Mouse (Mus musculus) limb, embryonic 14.5 days (tissue): ENCODE data around the gene Eps8l3. TPM values are rescaled to one million over a fixed set of nuclear protein-coding genes. Genes with fewer than 3 reads are reported as not detected.
"Not testable (repeated sequence)": the region's sequence is repeated elsewhere in the genome, so short reads cannot be mapped to it uniquely, and the experiment has no call there.

Experiments
- ATAC-seq: fragments of 200-750 bp; cut with Nextera tagmentation; 2 replicates; pipeline ENCODE4 v1.8.0; 2017; ENCODE audit warnings: low read depth, moderate number of reproducible peaks, moderate TSS enrichment; ENCODE audit not compliant: low FRiP score
- DNase-seq: peaks from one replicate; pipeline ENCODE4 v3.0.0-alpha.2; 2015; ENCODE audit warnings: low spot score
- H3K27ac ChIP-seq: fragments of 300-500 bp; sonication (generic); replicated peaks from 2 replicates; pipeline ENCODE4 v1.5.1; 2014; ENCODE audit warnings: low read depth, mild to moderate bottlenecking, low read length, moderate library complexity, mixed read lengths
- H3K27me3 ChIP-seq: fragments of 300-500 bp; sonication (generic); 2 replicates; pipeline ENCODE4 v1.6.1; 2014; ENCODE audit warnings: low read length, mixed read lengths; ENCODE audit not compliant: control insufficient read depth, insufficient read depth
- H3K36me3 ChIP-seq: fragments of 300-500 bp; sonication (generic); 2 replicates; pipeline ENCODE4 v1.6.1; 2014; ENCODE audit warnings: mild to moderate bottlenecking, low read length, moderate library complexity, mixed read lengths; ENCODE audit not compliant: control insufficient read depth, insufficient read depth
- H3K4me1 ChIP-seq: fragments of 300-500 bp; sonication (generic); 2 replicates; pipeline ENCODE4 v1.6.1; 2014; ENCODE audit warnings: antibody characterized with exemption, low read length, mixed read lengths; ENCODE audit not compliant: control insufficient read depth, insufficient read depth
- H3K4me2 ChIP-seq: fragments of 300-500 bp; sonication (generic); replicated peaks from 2 replicates; pipeline ENCODE4 v1.6.1; 2014; ENCODE audit warnings: low read depth, mild to moderate bottlenecking, low read length, moderate library complexity; ENCODE audit not compliant: severe bottlenecking
- H3K4me3 ChIP-seq: fragments of 300-500 bp; sonication (generic); replicated peaks from 2 replicates; pipeline ENCODE4 v1.5.1; 2014; ENCODE audit warnings: low read length
- H3K9ac ChIP-seq: fragments of 300-500 bp; sonication (generic); 2 replicates; pipeline ENCODE4 v1.6.1; 2014; ENCODE audit warnings: mild to moderate bottlenecking, low read depth, low read length, moderate library complexity; ENCODE audit not compliant: severe bottlenecking
- H3K9me3 ChIP-seq: fragments of 300-500 bp; sonication (generic); 2 replicates; pipeline ENCODE4 v1.6.1; 2016; ENCODE audit warnings: low read length; ENCODE audit not compliant: control insufficient read depth
- POLR2A ChIP-seq: fragments of 200-500 bp; IDR thresholded peaks from 2 replicates; pipeline ENCODE4 v1.8.0; 2012; ENCODE audit warnings: inconsistent platforms, mild to moderate bottlenecking, moderate library complexity, borderline replicate concordance; ENCODE audit not compliant: insufficient read depth, insufficient read length; ENCODE audit errors: extremely low read depth
- WGBS: fragments of 180-500 bp; shearing (Covaris S2); extraction: QIAGEN DNeasy Blood & Tissue Kit; methylation state at CpG from one replicate; pipeline ENCODE4 v1.1.7; 2014; 5-methylcytosine and 5-hydroxymethylcytosine counted together
- polyA plus RNA-seq, 2 experiments: library from polyadenylated mRNA; depleted of rRNA in 1 of 2; stranded (reverse) in 1 of 2; unstranded in 1 of 2; fragments of >200 nt; fragmentation: Nextera tagmentation in 1 of 2; extraction: Ambion mirVana in 1 of 2; gene quantifications; 2 replicates each; pipeline versions ENCODE4 v1.2.1 to v1.2.3; 2012 to 2014

The Eps8l3 gene
- polyA plus RNA-seq, 2 experiments, result 0.09 TPM; not detected in 1

DNA sequence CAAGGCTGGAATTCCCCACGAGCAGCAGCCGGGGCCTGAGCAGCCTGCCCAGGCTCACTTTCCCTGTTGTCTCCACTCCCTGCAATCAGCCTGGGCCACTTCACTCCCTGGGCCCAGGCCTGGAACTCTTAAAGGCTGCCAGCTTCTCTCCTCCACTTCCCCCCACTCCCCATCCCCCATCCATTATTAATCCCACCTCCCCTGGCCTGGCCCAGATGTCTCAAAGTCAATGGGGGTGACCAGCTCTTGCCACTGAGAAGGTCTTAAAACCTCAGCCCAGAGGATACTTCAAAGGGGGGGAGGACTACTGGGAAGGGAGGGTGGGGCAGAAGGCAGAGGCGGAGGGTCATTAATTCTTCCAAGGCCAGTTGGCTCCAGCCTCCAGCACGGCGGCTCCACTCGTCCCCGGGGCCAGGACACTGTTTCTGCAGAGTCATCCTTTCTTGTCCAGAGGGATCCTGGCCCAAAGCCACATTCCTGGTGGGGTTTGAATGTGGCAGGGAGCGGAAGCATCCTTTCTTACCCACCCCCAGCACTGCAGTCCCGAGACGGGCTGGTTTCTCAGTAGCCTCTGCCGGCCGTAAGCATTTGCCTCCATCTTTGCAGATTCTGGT lies 26.5 kb upstream of the Eps8l3 start:
- H3K27ac ChIP-seq, result no peak overlapping the region
- peak; percentile 55; the same call in 1 of the 2 replicates for ATAC-seq
- whole genome bisulfite sequencing, result 27% methylated on average over 12 of the region's 12 CpGs
- TF ChIP-seq POLR2A, result no peak
- peak; percentile 47 for DNase-seq
- no peak overlapping the region for H3K9ac ChIP-seq
- no peaks in the 10 kb centered on the region for H3K9me3 ChIP-seq
- H3K4me3 ChIP-seq, result no peak overlapping the region
- H3K4me2 ChIP-seq, result peak overlapping the region; percentile 24; the same call in 1 of the 2 replicates
- H3K36me3 ChIP-seq, result no peaks in the 10 kb centered on the region
- H3K4me1 ChIP-seq, result peaks cover 18% of the 10 kb centered on the region
- H3K27me3 ChIP-seq, result no peaks in the 10 kb centered on the region

DNA sequence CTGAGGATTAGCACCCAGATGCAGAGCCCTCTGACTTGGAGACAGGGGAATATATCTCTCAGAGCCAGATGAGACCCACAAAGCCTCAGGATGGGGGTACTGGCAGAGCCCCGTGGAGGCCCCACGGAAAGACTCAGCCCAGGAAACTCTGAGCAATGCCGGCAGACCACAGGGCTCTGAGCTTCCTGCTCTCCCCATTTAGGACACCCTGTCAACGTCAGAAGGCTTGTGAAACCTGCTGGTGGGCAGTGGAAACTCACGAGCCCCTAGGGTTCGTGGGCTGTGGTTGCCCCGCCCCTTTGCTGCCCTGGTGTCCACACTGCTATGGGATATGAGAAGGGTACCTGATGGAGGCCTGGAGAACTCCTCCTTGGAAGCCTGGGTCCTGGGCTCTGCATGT lies 24.2 kb upstream of the Eps8l3 start:
- Histone ChIP-seq H3K9me3 (no peaks in the 10 kb centered on the region), H3K27ac (no peak overlapping the region), H3K9ac (no peak overlapping the region), H3K4me1 (peaks cover 18% of the 10 kb centered on the region), H3K4me2 (no peak overlapping the region), H3K4me3 (no peak overlapping the region), H3K36me3 (no peaks in the 10 kb centered on the region), H3K27me3 (no peaks in the 10 kb centered on the region)
- DNase-seq (no peak), ATAC-seq (no peak)
- WGBS, result 45% methylated on average over 7 of the region's 7 CpGs
- no peak for TF ChIP-seq POLR2A

GRCm38 (mm10) chr3:107853232-107854181 lies 23.5 kb upstream of the Eps8l3 start:
- H3K4me2 ChIP-seq, result no peak overlapping the region
- peaks cover 19% of the 10 kb centered on the region for H3K4me1 ChIP-seq
- no peak for TF ChIP-seq POLR2A
- no peak overlapping the region for H3K9ac ChIP-seq
- no peak overlapping the region for H3K4me3 ChIP-seq
- no peak overlapping the region for H3K27ac ChIP-seq
- WGBS, result 82% methylated on average over 17 of the region's 17 CpGs
- no peaks in the 10 kb centered on the region for H3K36me3 ChIP-seq
- ATAC-seq (no peak), DNase-seq (no peak)
- no peaks in the 10 kb centered on the region for H3K9me3 ChIP-seq
- no peaks in the 10 kb centered on the region for H3K27me3 ChIP-seq

- H3K27ac ChIP-seq, result no peak overlapping the region
- no peak overlapping the region for H3K4me2 ChIP-seq
- peaks cover 12% of the 10 kb centered on the region for H3K4me1 ChIP-seq
- no peaks in the 10 kb centered on the region for H3K9me3 ChIP-seq
- H3K4me3 ChIP-seq, result no peak overlapping the region
- H3K9ac ChIP-seq, result no peak overlapping the region
- no peak for ATAC-seq
- WGBS, result 35% methylated on average over 13 of the region's 13 CpGs
- TF ChIP-seq POLR2A, result no peak
- no peaks in the 10 kb centered on the region for H3K36me3 ChIP-seq
- H3K27me3 ChIP-seq, result no peaks in the 10 kb centered on the region
- DNase-seq, result no peak
Measured at GRCm38 (mm10) chr3:107855368-107855767, 21.7 kb upstream of the Eps8l3 start.

DNA sequence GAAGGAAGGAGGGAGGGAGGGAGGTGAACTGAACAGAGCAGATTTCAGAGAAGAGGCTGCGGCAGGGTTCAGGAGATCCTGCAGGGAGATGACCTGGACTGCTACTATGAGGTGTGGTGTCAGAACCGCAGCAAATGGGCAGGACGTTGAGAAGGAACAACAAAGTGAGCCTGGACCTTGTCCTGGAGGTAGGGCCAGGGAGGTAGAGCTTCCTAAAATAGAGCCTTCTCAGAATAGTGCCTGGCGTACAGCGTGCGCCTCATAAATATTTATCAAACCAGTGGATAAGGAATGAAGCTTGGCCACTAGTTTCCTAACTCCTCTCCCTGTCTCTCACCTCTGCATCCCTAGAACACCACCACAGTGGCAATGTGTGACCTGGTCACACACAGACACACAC lies 19.4 kb upstream of the Eps8l3 start:
- Histone ChIP-seq H3K9ac (no peak overlapping the region), H3K4me1 (peaks cover 5% of the 10 kb centered on the region; the same call in 1 of the 2 replicates), H3K9me3 (no peaks in the 10 kb centered on the region), H3K4me2 (no peak overlapping the region), H3K4me3 (no peak overlapping the region), H3K27ac (no peak overlapping the region), H3K27me3 (no peaks in the 10 kb centered on the region), H3K36me3 (no peaks in the 10 kb centered on the region)
- no peak for ATAC-seq
- TF ChIP-seq POLR2A, result no peak
- 62% methylated on average over 6 of the region's 6 CpGs for WGBS
- no peak for DNase-seq

DNA sequence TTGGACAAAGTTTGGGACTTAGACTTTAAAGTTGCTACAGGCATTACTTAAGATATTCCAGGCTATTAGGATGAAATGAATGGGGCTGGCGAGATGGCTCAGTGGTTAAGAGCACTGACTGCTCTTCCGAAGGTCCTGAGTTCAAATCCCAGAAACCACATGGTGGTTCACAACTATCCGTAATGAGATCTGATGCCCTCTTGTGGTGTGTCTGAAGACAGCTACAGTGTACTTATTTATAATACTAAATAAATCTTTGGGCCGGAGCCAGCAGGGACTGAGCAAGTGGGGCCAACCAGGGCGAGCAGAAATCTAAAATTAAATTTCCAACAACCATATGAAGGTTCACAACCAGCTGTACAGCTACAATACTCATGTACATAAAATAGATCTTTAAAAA lies 15.5 kb upstream of the Eps8l3 start:
- H3K4me2 ChIP-seq, H3K9ac ChIP-seq, H3K4me1 ChIP-seq, ATAC-seq, H3K36me3 ChIP-seq, H3K27ac ChIP-seq, H3K27me3 ChIP-seq, DNase-seq, H3K4me3 ChIP-seq, H3K9me3 ChIP-seq: not testable (repeated sequence)
- 73% methylated on average over 5 of the region's 5 CpGs for WGBS
